Mouse (Mus musculus) MEL (cell line): ENCODE data around the gene G6pc. TPM values are rescaled to one million over a fixed set of nuclear protein-coding genes. Genes with fewer than 3 reads are reported as not detected.

ENCODE experiments used
- DNase-seq: peaks from one replicate; pipeline ENCODE4 v3.0.0; 2011; ENCODE audit warnings: low read depth, low spot score
- H3K27ac ChIP-seq: 2 replicates; pipeline ENCODE4 v1.5.1; 2012; ENCODE audit warnings: low read depth, mild to moderate bottlenecking, control low read depth, low read length, moderate library complexity; ENCODE audit not compliant: control insufficient read depth
- H3K27me3 ChIP-seq, 2 experiments: fragments of 150-350 bp in 1 of 2; sonication (generic) in 1 of 2; 2 replicates each; pipeline ENCODE4 v1.6.1; 2012; ENCODE audit warnings: low read length in 2 of 2, mild to moderate bottlenecking in 2 of 2, improper control_type of control experiment in 1 of 2, moderate library complexity in 1 of 2; ENCODE audit not compliant: insufficient read depth in 2 of 2, control insufficient read depth in 1 of 2
- H3K36me3 ChIP-seq, 2 experiments: 2 replicates each; pipeline ENCODE4 v1.6.1; 2012 to 2014; ENCODE audit warnings: low read length in 2 of 2, improper control_type of control experiment in 1 of 2, inconsistent platforms in 1 of 2, mild to moderate bottlenecking in 1 of 2; ENCODE audit not compliant: insufficient read depth in 2 of 2, control insufficient read depth in 1 of 2
- H3K4me1 ChIP-seq, 2 experiments: fragments of 150-350 bp in 1 of 2; sonication (generic) in 1 of 2; 2 replicates each; pipeline ENCODE4 v1.6.1; 2012; ENCODE audit warnings: low read length in 2 of 2, improper control_type of control experiment in 1 of 2, mild to moderate bottlenecking in 1 of 2; ENCODE audit not compliant: insufficient read depth in 2 of 2, control insufficient read depth in 1 of 2
- H3K4me3 ChIP-seq, 2 experiments: fragments of 150-350 bp in 1 of 2; sonication (generic) in 1 of 2; 2 replicates each; pipeline ENCODE4 v1.5.1; 2012; ENCODE audit warnings: low read depth in 2 of 2, low read length in 2 of 2, mild to moderate bottlenecking in 2 of 2, moderate library complexity in 2 of 2, control low read depth in 1 of 2, improper control_type of control experiment in 1 of 2; ENCODE audit not compliant: control insufficient read depth in 1 of 2, insufficient read depth in 1 of 2
- H3K79me2 ChIP-seq: 2 replicates; pipeline ENCODE4 v1.6.1; 2012; ENCODE audit warnings: mild to moderate bottlenecking, low read length, moderate library complexity; ENCODE audit not compliant: control insufficient read depth, poor library complexity, insufficient read depth
- H3K9ac ChIP-seq: 2 replicates; pipeline ENCODE4 v1.6.1; 2012; ENCODE audit warnings: low read depth, mild to moderate bottlenecking, control low read depth, low read length, moderate library complexity; ENCODE audit not compliant: control insufficient read depth, poor library complexity, severe bottlenecking
- H3K9me3 ChIP-seq: fragments of 150-350 bp; sonication (generic); replicated peaks from 2 replicates; pipeline ENCODE4 v1.6.1; 2012; ENCODE audit warnings: mild to moderate bottlenecking, low read length, improper control_type of control experiment, moderate library complexity; ENCODE audit not compliant: insufficient read depth
- CHD1 ChIP-seq: IDR thresholded peaks from 2 replicates; pipeline ENCODE4 v1.6.1; 2012; ENCODE audit warnings: low read depth, mild to moderate bottlenecking, inconsistent platforms, low read length, improper control_type of control experiment
- CTCF ChIP-seq, 3 experiments: IDR thresholded peaks in 2 of 3; conservative IDR thresholded peaks in 1 of 3; 2 replicates each; pipeline ENCODE4 v1.5.1; 2011 to 2012; ENCODE audit warnings: low read length in 3 of 3, low read depth in 2 of 3, mild to moderate bottlenecking in 2 of 3, improper control_type of control experiment in 1 of 3, inconsistent platforms in 1 of 3, mixed read lengths in 1 of 3, moderate library complexity in 1 of 3; ENCODE audit not compliant: control insufficient read depth in 1 of 3, insufficient read depth in 1 of 3, poor library complexity in 1 of 3, severe bottlenecking in 1 of 3
- ELF1 ChIP-seq: IDR thresholded peaks from 2 replicates; pipeline ENCODE4 v1.6.1; 2014; ENCODE audit warnings: low read depth, mild to moderate bottlenecking, inconsistent platforms, low read length, improper control_type of control experiment, moderate library complexity
- EP300 ChIP-seq, 2 experiments: IDR thresholded peaks; 2 replicates each; pipeline ENCODE4 v1.6.1; 2011; ENCODE audit warnings: improper control_type of control experiment in 2 of 2, low read length in 2 of 2, low read depth in 1 of 2, mild to moderate bottlenecking in 1 of 2
- ETS1 ChIP-seq: IDR thresholded peaks from 2 replicates; pipeline ENCODE4 v1.6.1; 2012; ENCODE audit warnings: low read depth, mild to moderate bottlenecking, inconsistent platforms, low read length, improper control_type of control experiment, moderate library complexity
- HCFC1 ChIP-seq: IDR thresholded peaks from 2 replicates; pipeline ENCODE4 v1.6.1; 2012; ENCODE audit warnings: low read depth, mild to moderate bottlenecking, inconsistent platforms, low read length, improper control_type of control experiment, moderate library complexity
- KAT2A ChIP-seq: conservative IDR thresholded peaks from 2 replicates; pipeline ENCODE4 v1.6.1; 2012; ENCODE audit warnings: low read depth, low read length, improper control_type of control experiment, inconsistent platforms
- MAFK ChIP-seq: IDR thresholded peaks from 2 replicates; pipeline ENCODE4 v1.6.1; 2011; ENCODE audit warnings: low read depth, mild to moderate bottlenecking, low read length, improper control_type of control experiment, borderline replicate concordance
- MAX ChIP-seq: IDR thresholded peaks from 2 replicates; pipeline ENCODE4 v1.6.1; 2011; ENCODE audit warnings: low read length, improper control_type of control experiment
- MEF2A ChIP-seq: IDR thresholded peaks from 2 replicates; pipeline ENCODE4 v1.6.1; 2014; ENCODE audit warnings: low read depth, mild to moderate bottlenecking, inconsistent platforms, low read length, improper control_type of control experiment; ENCODE audit not compliant: poor library complexity, insufficient replicate concordance, severe bottlenecking; ENCODE audit errors: extremely low read depth
- NRF1 ChIP-seq: IDR thresholded peaks from 2 replicates; pipeline ENCODE4 v1.6.1; 2014; ENCODE audit warnings: low read depth, mild to moderate bottlenecking, inconsistent platforms, low read length, improper control_type of control experiment, moderate library complexity; ENCODE audit not compliant: poor library complexity, insufficient read depth, severe bottlenecking
- POLR2A ChIP-seq, 2 experiments: IDR thresholded peaks; 2 replicates each; pipeline ENCODE4 v1.6.1; 2011 to 2012; ENCODE audit warnings: low read length in 2 of 2, mild to moderate bottlenecking in 2 of 2, control low read depth in 1 of 2, improper control_type of control experiment in 1 of 2, low read depth in 1 of 2, moderate library complexity in 1 of 2; ENCODE audit not compliant: control insufficient read depth in 1 of 2, insufficient read depth in 1 of 2, poor library complexity in 1 of 2
- RAD21 ChIP-seq: IDR thresholded peaks from 2 replicates; pipeline ENCODE4 v1.6.1; 2011; ENCODE audit warnings: mild to moderate bottlenecking, low read depth, low read length, improper control_type of control experiment
- RCOR1 ChIP-seq: IDR thresholded peaks from 2 replicates; pipeline ENCODE4 v1.6.1; 2012; ENCODE audit warnings: low read depth, mild to moderate bottlenecking, inconsistent platforms, low read length, improper control_type of control experiment
- SIN3A ChIP-seq: IDR thresholded peaks from 2 replicates; pipeline ENCODE4 v1.6.1; 2012; ENCODE audit warnings: low read length, improper control_type of control experiment, inconsistent platforms
- SMC3 ChIP-seq: IDR thresholded peaks from 2 replicates; pipeline ENCODE4 v1.6.1; 2011; ENCODE audit warnings: low read depth, low read length, improper control_type of control experiment
- ZC3H11A ChIP-seq: IDR thresholded peaks from 2 replicates; pipeline ENCODE4 v1.6.1; 2012; ENCODE audit warnings: low read depth, mild to moderate bottlenecking, inconsistent platforms, low read length, improper control_type of control experiment
- ZNF384 ChIP-seq: IDR thresholded peaks from 2 replicates; pipeline ENCODE4 v1.6.1; 2012; ENCODE audit warnings: low read depth, mild to moderate bottlenecking, inconsistent platforms, low read length, improper control_type of control experiment
- polyA plus RNA-seq, 2 experiments: library from polyadenylated mRNA; stranded (reverse) in 1 of 2; unstranded in 1 of 2; fragments of >175 nt in 1 of 2; fragments of >200 nt in 1 of 2; gene quantifications; 2 replicates each; pipeline versions ENCODE4 v1.2.1 to v1.2.4; 2012; ENCODE audit warnings: low replicate concordance in 2 of 2, low read depth in 1 of 2; ENCODE audit not compliant: insufficient read length in 2 of 2, insufficient read depth in 1 of 2, missing spikeins in 1 of 2
- total RNA-seq: library from RNA; depleted of rRNA; stranded (reverse); fragments of 300-350 nt; gene quantifications from 2 replicates; pipeline ENCODE4 v1.2.3, GENCODE M21; 2012; rRNA removed

G6pc gene
- total RNA-seq = not detected in 2 replicates
- polyA plus RNA-seq = not detected

- Histone ChIP-seq H3K79me2 (no peaks in the 10 kb centered on the region), H3K27me3 (peaks cover 2 to 7% of the 10 kb centered on the region in 2 experiments; a peak in 3 of 4 replicates), H3K36me3 (peaks cover 0 to 5% of the 10 kb centered on the region in 2 experiments; a peak in 2 of 4 replicates), H3K9me3 (no peaks in the 10 kb centered on the region), H3K4me1 (peaks cover 5 to 11% of the 10 kb centered on the region in 2 experiments), H3K4me3 (no peak within 1 kb of the TSS), H3K9ac (no peak within 1 kb of the TSS), H3K27ac (no peak within 1 kb of the TSS)
- no peak for DNase-seq
- TF ChIP-seq SMC3 (no peak), ZNF384 (no peak), ELF1 (no peak), EP300 (IDR thresholded peaks at IDR 0.05; ENCODE audit: low read depth in 1 of 2, low read length in 2 of 2) (no peak), KAT2A (no peak), HCFC1 (no peak), MAFK (no peak), RCOR1 (no peak), RAD21 (no peak), CTCF (IDR thresholded peaks at IDR 0.05 in 2 of 3, conservative IDR thresholded peaks at IDR 0.05 in 1 of 3; ENCODE audit: control insufficient read depth in 1 of 3, insufficient read depth in 1 of 3, low read depth in 2 of 3, low read length in 3 of 3, poor library complexity in 1 of 3, severe bottlenecking in 1 of 3) (no peak), MAX (no peak), NRF1 (no peak), MEF2A (no peak), SIN3A (no peak), ETS1 (no peak)
Observed at GRCm38 (mm10) chr11:101367326-101367935, at the start of gene G6pc. TSS of gene G6pc (plus strand) at chr11:101367561.

- TF ChIP-seq POLR2A (IDR thresholded peaks at IDR 0.05; ENCODE audit: control insufficient read depth in 1 of 2, insufficient read depth in 1 of 2, low read depth in 1 of 2, low read length in 2 of 2, poor library complexity in 1 of 2) (0 out of 4 replicates have a peak, but pooled peaks of 1 of the 2 experiments have one; percentile 9), RAD21 (peak; percentile 57), SMC3 (peak; percentile 66), CTCF (IDR thresholded peaks at IDR 0.05 in 2 of 3, conservative IDR thresholded peaks at IDR 0.05 in 1 of 3; ENCODE audit: control insufficient read depth in 1 of 3, insufficient read depth in 1 of 3, low read depth in 2 of 3, low read length in 3 of 3, poor library complexity in 1 of 3, severe bottlenecking in 1 of 3) (peak; percentile 74 to 81 (median 77)), ZC3H11A (0 out of 2 replicates have a peak, but pooled peaks have one; percentile 4), CHD1 (no peak), HCFC1 (no peak)
- peak; percentile 70 for DNase-seq
Observed at GRCm38 (mm10) chr11:101323609-101324008, 43.8 kb upstream of the G6pc start.

More at GRCm38 (mm10) chr11:101323609-101324008, 43.8 kb upstream of the G6pc start:
- no peak overlapping the region for H3K9ac ChIP-seq
- H3K27me3 ChIP-seq = no peaks in the 10 kb centered on the region
- H3K9me3 ChIP-seq = no peaks in the 10 kb centered on the region
- peaks cover 7% of the 10 kb centered on the region for H3K79me2 ChIP-seq
- H3K27ac ChIP-seq = no peak overlapping the region
- H3K4me1 ChIP-seq = 0 out of 4 replicates have a peak, but pooled peaks cover 0 to under 1% of the 10 kb centered on the region in 2 experiments
- H3K36me3 ChIP-seq = peaks cover 4 to 29% of the 10 kb centered on the region in 2 experiments
- H3K4me3 ChIP-seq = no peak overlapping the region
